Mouse (Mus musculus) liver, embryonic 14.5 days (tissue): Measurements from ENCODE around the gene Man1a.

Source experiments
- CTCF ChIP-seq: IDR thresholded peaks from 2 replicates; pipeline ENCODE4 v1.5.1; 2016; ENCODE audit warnings: antibody characterized with exemption, low read depth, control low read depth
- EP300 ChIP-seq: IDR thresholded peaks from 2 replicates; pipeline ENCODE4 v1.6.1; 2016; ENCODE audit warnings: antibody characterized with exemption, low read depth

DNA sequence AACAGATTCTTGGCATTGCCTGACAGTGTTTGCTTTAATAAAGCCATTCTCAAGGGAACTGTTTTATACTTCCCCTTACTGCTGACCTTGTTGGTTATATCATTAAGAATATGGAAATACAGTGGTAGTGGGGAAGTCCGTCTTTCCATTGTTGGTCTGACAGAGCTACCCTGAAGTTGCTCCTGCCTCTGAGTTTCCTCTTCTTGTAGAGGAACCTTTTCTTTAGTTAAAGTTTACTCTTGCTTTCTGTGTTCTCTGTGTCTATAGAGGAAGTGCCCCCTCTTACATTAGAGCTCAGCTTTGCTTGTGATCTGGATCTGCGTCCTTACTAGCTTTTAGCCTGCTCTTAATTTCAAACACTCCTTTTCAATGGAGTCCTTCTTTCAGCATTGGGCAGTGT lies 42.9 kb upstream of the Man1a start:
- TF ChIP-seq EP300: no peak
- no peak for TF ChIP-seq CTCF
